Mouse (Mus musculus) heart, adult 11 months (tissue): ENCODE results near the gene Cd7.

ENCODE experiments used
- DNase-seq: peaks from one replicate; pipeline ENCODE4 v3.0.0; 2022

Gene Cd7

DNA sequence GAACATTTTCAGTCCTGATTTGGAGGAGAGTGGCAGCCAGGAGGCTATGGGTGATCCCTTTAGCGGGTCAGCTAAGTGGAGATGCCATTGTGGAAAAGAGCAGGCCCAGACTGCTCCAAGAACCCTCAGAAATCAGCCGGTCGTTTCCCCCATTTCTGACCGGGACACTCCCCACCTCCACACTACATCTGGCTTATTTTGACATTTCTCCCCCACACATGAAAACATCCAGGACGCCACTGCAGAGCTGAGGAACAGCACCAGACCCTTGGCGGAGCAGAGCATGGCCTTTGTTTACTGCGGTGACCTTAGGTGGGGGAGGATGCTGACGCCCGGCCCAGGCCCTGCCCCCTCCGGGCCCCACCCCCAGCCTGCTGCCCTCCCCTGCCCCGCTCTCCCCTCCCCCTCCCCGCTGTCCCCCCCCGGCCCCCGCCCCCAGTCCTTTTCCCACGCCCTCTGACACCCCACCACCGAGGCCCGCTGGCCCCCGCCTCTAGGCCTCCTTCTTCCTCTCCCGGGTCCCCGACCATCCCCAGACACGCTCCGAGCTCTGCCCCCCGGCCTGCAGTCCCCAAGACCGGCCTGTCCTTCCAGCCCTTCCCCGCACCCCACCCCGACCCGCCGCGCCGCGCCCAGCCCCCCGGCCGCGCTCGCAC is 49.0 kb downstream of the Cd7 start:
- peak; percentile 97 for DNase-seq

DNA sequence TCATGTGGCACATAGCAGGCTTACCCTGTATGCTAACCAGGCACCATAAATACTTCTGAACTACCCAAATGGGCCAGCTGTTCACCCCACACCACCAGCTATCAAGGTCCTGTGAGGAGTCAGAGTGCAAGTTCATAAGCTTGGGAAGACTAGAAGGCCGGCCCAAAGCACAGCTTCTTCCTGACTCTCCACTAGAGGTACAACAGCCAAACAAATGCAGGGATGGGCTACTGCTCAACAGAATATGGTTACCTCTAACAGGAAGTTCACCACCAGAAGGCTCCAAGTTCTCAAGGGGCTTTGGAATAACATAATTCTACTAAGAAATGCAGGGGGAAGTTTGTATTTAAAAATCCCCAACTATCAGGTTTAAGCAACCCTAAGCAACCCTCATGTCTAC is 49.7 kb downstream of the Cd7 start:
- DNase-seq = no peak

DNA sequence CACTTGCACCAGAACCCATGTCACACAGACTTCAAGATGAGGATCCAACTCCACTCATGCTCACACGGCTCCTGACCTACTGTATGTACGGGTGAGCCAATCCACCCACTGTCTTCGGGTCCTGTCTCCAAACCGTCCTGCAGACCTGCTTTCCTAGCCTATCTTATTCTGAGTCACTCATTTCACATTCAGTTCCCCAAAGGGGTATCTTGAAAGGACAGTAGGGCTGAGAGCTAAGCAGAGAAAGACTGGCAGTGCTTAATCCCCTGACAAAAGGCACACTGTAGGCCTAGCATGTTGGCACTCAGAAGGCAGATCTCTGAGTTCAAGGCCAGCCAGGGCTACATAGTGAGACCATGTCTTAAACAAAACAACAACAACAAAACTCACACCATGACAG is 50.8 kb downstream of the Cd7 start:
- DNase-seq = no peak

DNA sequence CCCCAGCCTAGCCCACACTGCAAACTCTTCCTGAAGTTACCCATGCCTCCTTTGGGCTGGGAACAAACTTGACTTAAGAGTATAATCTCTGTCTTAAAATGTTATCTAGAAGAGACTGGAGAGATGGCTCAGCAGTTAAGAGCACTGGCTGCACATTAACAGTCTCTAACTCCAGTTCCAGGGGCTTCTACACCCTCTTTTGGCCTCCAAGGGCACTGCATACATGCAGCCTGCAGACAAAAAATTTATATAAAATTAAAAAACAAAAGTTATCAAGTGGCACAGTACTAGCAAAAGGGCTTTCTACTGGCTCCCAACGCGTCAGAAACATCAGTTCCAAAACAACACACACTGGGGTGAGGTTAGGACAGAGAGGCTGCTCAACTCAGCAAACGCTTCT is 51.6 kb downstream of the Cd7 start:
- peak; percentile 83 for DNase-seq
